Mouse (Mus musculus) regulatory T cell (primary cell): ENCODE results near the gene Tnip1.

Experiments used
- in situ Hi-C: fragments of 300-600 bp; cut with MboI, MseI; formaldehyde crosslinking; loops from one replicate; pipeline ENCODE4 v1.15.1; 2025; ENCODE audit warnings: high pct_unique_total_duplicates

Tnip1 gene

GRCm38 (mm10) chr11:54884197-54884828 is 78.4 kb downstream of the Tnip1 start:
- in situ Hi-C loops: loop anchor here (10.0 kb wide), 2 partner anchors 50 to 100 kb away; no protein-coding TSS in a partner anchor

GRCm38 (mm10) chr11:54882671-54883070 is 80.0 kb downstream of the Tnip1 start:
- in situ Hi-C loops: loop anchor here (10.0 kb wide), 2 partner anchors 52 to 102 kb away; no protein-coding TSS in a partner anchor

- in situ Hi-C loops: loop anchor here (10.0 kb wide), 2 partner anchors 54 to 104 kb away; no protein-coding TSS in a partner anchor
These were observed 81.7 kb downstream of the Tnip1 start for GRCm38 (mm10) chr11:54881051-54881474.

GRCm38 (mm10) chr11:54879922-54880321 is 82.8 kb downstream of the Tnip1 start:
- in situ Hi-C loops: loop anchor here (10.0 kb wide), 2 partner anchors 55 to 105 kb away; no protein-coding TSS in a partner anchor

GRCm38 (mm10) chr11:54879434-54879833 is 83.3 kb downstream of the Tnip1 start:
- in situ Hi-C loops: no loop called here

- in situ Hi-C loops: no loop called here
These were observed 83.8 kb downstream of the Tnip1 start for GRCm38 (mm10) chr11:54878893-54879292.

- in situ Hi-C loops: no loop called here
These were observed 86.7 kb downstream of the Tnip1 start for GRCm38 (mm10) chr11:54876031-54876430.

GRCm38 (mm10) chr11:54871831-54872537 is 90.7 kb downstream of the Tnip1 start:
- in situ Hi-C loops: no loop called here

GRCm38 (mm10) chr11:54869318-54869717 is 93.4 kb downstream of the Tnip1 start:
- in situ Hi-C loops: loop anchor here (5.0 kb wide), 1 partner anchor 162 kb away; no protein-coding TSS in a partner anchor

- in situ Hi-C loops: loop anchor here (5.0 kb wide), 1 partner anchor 161 kb away; no protein-coding TSS in a partner anchor
These were observed 94.3 kb downstream of the Tnip1 start for GRCm38 (mm10) chr11:54868445-54868844.

- in situ Hi-C loops: loop anchor here (5.0 kb wide), 1 partner anchor 161 kb away; no protein-coding TSS in a partner anchor
These were observed 94.7 kb downstream of the Tnip1 start for GRCm38 (mm10) chr11:54867903-54868434.

- in situ Hi-C loops: loop anchor here (5.0 kb wide), 1 partner anchor 160 kb away; no protein-coding TSS in a partner anchor
These were observed 95.7 kb downstream of the Tnip1 start for GRCm38 (mm10) chr11:54867049-54867385.

- in situ Hi-C loops: loop anchor here (5.0 kb wide), 1 partner anchor 159 kb away; no protein-coding TSS in a partner anchor
These were observed 96.3 kb downstream of the Tnip1 start, which contains the start of gene Hint1 for GRCm38 (mm10) chr11:54866119-54867048. TSS of gene Hint1 (plus strand) at chr11:54866383.

GRCm38 (mm10) chr11:54865330-54866085 is 97.2 kb downstream of the Tnip1 start:
- in situ Hi-C loops: loop anchor here (5.0 kb wide), 1 partner anchor 158 kb away; no protein-coding TSS in a partner anchor

- in situ Hi-C loops: loop anchor here (5.0 kb wide), 1 partner anchor 76 kb away; the partner anchor contains the start of gene Cdc42se2
These were observed 99.8 kb downstream of the Tnip1 start for GRCm38 (mm10) chr11:54862621-54863520.

- in situ Hi-C loops: loop anchor here (5.0 kb wide), 1 partner anchor 74 kb away; the partner anchor contains the start of gene Cdc42se2
These were observed 101.0 kb downstream of the Tnip1 start for GRCm38 (mm10) chr11:54861471-54862420.
